Mouse (Mus musculus) common myeloid progenitor, adult 5-6 weeks (primary cell): Measurements from ENCODE around the gene Nsd2. TPM values are rescaled to one million over a fixed set of nuclear protein-coding genes. Genes with fewer than 3 reads are reported as not detected.
"Not testable (repeated sequence)": the region's sequence is repeated elsewhere in the genome, so short reads cannot be mapped to it uniquely, and the experiment has no call there.

Experiments
- ATAC-seq: replicated peaks from 2 replicates; pipeline ENCODE4 v1.8.0; 2016; ENCODE audit warnings: low read depth, mild to moderate bottlenecking, moderate TSS enrichment, inconsistent platforms; ENCODE audit not compliant: poor library complexity, severe bottlenecking
- total RNA-seq: library from RNA; stranded (forward); fragments of 200-1000, 187-1606 nt; gene quantifications from 2 replicates; pipeline ENCODE4 v1.2.3, GENCODE M21; 2017

The Nsd2 gene
- total RNA-seq, 1 experiment from 2014 or later = 113 TPM

- no peak for ATAC-seq
Observed at GRCm38 (mm10) chr5:33841331-33841730, 20.8 kb downstream of the Nsd2 start.

GRCm38 (mm10) chr5:33842549-33842948 lies 22.0 kb downstream of the Nsd2 start:
- no peak for ATAC-seq

- no peak for ATAC-seq
Observed at GRCm38 (mm10) chr5:33851466-33851865, 30.9 kb downstream of the Nsd2 start.

- no peak for ATAC-seq
Observed at GRCm38 (mm10) chr5:33853086-33853485, 32.6 kb downstream of the Nsd2 start.

GRCm38 (mm10) chr5:33854019-33854418 lies 33.5 kb downstream of the Nsd2 start:
- peak; percentile 65; the same call in 1 of the 2 replicates for ATAC-seq

GRCm38 (mm10) chr5:33857693-33858092 lies 37.2 kb downstream of the Nsd2 start:
- no peak for ATAC-seq

- ATAC-seq = no peak
Observed at GRCm38 (mm10) chr5:33875472-33875871, 54.9 kb downstream of the Nsd2 start.

GRCm38 (mm10) chr5:33881118-33881517 lies 60.6 kb downstream of the Nsd2 start:
- no peak for ATAC-seq

GRCm38 (mm10) chr5:33893406-33893805 lies 72.9 kb downstream of the Nsd2 start:
- no peak for ATAC-seq

GRCm38 (mm10) chr5:33895116-33895515 lies 74.6 kb downstream of the Nsd2 start:
- no peak for ATAC-seq

GRCm38 (mm10) chr5:33897158-33897557 lies 76.6 kb downstream of the Nsd2 start:
- no peak for ATAC-seq

GRCm38 (mm10) chr5:33898671-33899070 lies 78.1 kb downstream of the Nsd2 start:
- no peak for ATAC-seq

- no peak for ATAC-seq
Observed at GRCm38 (mm10) chr5:33899245-33899644, 78.7 kb downstream of the Nsd2 start.

- ATAC-seq = no peak
Observed at GRCm38 (mm10) chr5:33900101-33900500, 79.6 kb downstream of the Nsd2 start.

GRCm38 (mm10) chr5:33900701-33901263 lies 80.3 kb downstream of the Nsd2 start:
- ATAC-seq = no peak

GRCm38 (mm10) chr5:33901278-33901677 lies 80.8 kb downstream of the Nsd2 start:
- ATAC-seq = no peak

- ATAC-seq = no peak
Observed at GRCm38 (mm10) chr5:33902696-33903095, 82.2 kb downstream of the Nsd2 start.

GRCm38 (mm10) chr5:33903176-33903575 lies 82.7 kb downstream of the Nsd2 start:
- ATAC-seq = no peak

- not testable (repeated sequence) for ATAC-seq
Observed at GRCm38 (mm10) chr5:33915031-33915430, 94.5 kb downstream of the Nsd2 start.

- not testable (repeated sequence) for ATAC-seq
Observed at GRCm38 (mm10) chr5:33916616-33917015, 96.1 kb downstream of the Nsd2 start.

- ATAC-seq = no peak
Observed at GRCm38 (mm10) chr5:33919466-33919865, 98.9 kb downstream of the Nsd2 start.

GRCm38 (mm10) chr5:33920037-33920436 lies 99.5 kb downstream of the Nsd2 start:
- no peak for ATAC-seq
